Mouse (Mus musculus): ENCODE results near the gene Rpl3.

DNA sequence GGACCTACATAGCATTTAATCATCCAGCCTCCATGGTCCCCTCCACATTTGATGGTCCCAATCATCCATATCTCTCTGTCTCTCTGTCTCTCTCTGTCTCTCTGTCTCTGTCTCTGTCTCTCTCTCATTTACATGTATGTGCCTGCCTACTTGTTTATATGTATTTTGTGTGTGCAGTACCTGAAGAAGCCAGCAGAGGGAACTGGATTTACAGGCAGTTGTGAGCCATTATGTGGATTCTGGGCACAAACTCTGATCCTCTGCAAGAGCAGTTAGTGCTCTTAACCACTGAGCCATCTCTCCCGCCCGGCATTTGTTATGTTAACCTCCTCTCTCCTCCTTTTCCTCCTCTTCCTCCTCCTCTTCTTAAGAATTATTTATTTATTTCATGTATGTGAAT lies 45.9 kb downstream of the Rpl3 start:
- no peak for TF ChIP-seq GATA1 (IDR thresholded peaks at IDR 0.05; ENCODE audit: borderline replicate concordance, low read length)
- TF ChIP-seq FLI1 (IDR thresholded peaks at IDR 0.05; ENCODE audit: low read length): no peak

Data from megakaryocyte, embryonic 14.5 days (primary cell).